Mouse (Mus musculus) embryonic fibroblast, embryonic 13.5 days (primary cell): ENCODE data around the gene Fam104a. TPM values are rescaled to one million over a fixed set of nuclear protein-coding genes. Genes with fewer than 3 reads are reported as not detected.

Experiments used
- H3K27ac ChIP-seq: 2 replicates; pipeline ENCODE4 v1.5.1; 2012; ENCODE audit warnings: low read length, control low read depth, inconsistent platforms; ENCODE audit not compliant: insufficient read depth
- H3K4me1 ChIP-seq: 2 replicates; pipeline ENCODE4 v1.6.1; 2011; ENCODE audit warnings: low read length; ENCODE audit not compliant: control insufficient read depth, insufficient read depth
- H3K4me3 ChIP-seq: 2 replicates; pipeline ENCODE4 v1.5.1; 2011; ENCODE audit warnings: mild to moderate bottlenecking, control low read depth, low read length; ENCODE audit not compliant: insufficient read depth
- CTCF ChIP-seq: IDR thresholded peaks from 2 replicates; pipeline ENCODE4 v1.5.1; 2011; ENCODE audit warnings: mild to moderate bottlenecking, control low read depth, low read length, moderate library complexity, borderline replicate concordance; ENCODE audit not compliant: insufficient read depth
- POLR2A ChIP-seq: IDR thresholded peaks from 2 replicates; pipeline ENCODE4 v1.6.1; 2011; ENCODE audit warnings: low read depth, mild to moderate bottlenecking, control low read depth, low read length, moderate library complexity
- polyA plus RNA-seq: library from polyadenylated mRNA; stranded (reverse); fragments of >200 nt; gene quantifications from 2 replicates; pipeline ENCODE4 v1.2.4, GENCODE M21; 2011; ENCODE audit warnings: low read depth; ENCODE audit not compliant: missing spikeins, insufficient read length

Gene Fam104a
- polyA plus RNA-seq, 1 experiment = 26.0 TPM

GRCm38 (mm10) chr11:113722405-113723090, 38.6 kb upstream of the Fam104a start:
- H3K27ac ChIP-seq = no peak overlapping the region
- H3K4me1 ChIP-seq = no peaks in the 10 kb centered on the region
- H3K4me3 ChIP-seq = no peak overlapping the region
- TF ChIP-seq CTCF (no peak), POLR2A (no peak)

GRCm38 (mm10) chr11:113717767-113718424, 33.9 kb upstream of the Fam104a start:
- H3K4me1 ChIP-seq = no peaks in the 10 kb centered on the region
- H3K27ac ChIP-seq = no peak overlapping the region
- TF ChIP-seq CTCF (no peak), POLR2A (no peak)
- no peak overlapping the region for H3K4me3 ChIP-seq

- no peaks in the 10 kb centered on the region for H3K4me1 ChIP-seq
- no peak overlapping the region for H3K27ac ChIP-seq
- no peak overlapping the region for H3K4me3 ChIP-seq
- no peak for TF ChIP-seq POLR2A
- TF ChIP-seq CTCF = no peak
These were observed 32.2 kb upstream of the Fam104a start for GRCm38 (mm10) chr11:113716132-113716531.

GRCm38 (mm10) chr11:113715078-113715674, 31.2 kb upstream of the Fam104a start:
- H3K4me1 ChIP-seq = no peaks in the 10 kb centered on the region
- no peak for TF ChIP-seq POLR2A
- no peak for TF ChIP-seq CTCF
- H3K4me3 ChIP-seq = no peak overlapping the region
- H3K27ac ChIP-seq = no peak overlapping the region

GRCm38 (mm10) chr11:113711061-113711460, 27.1 kb upstream of the Fam104a start:
- H3K4me1 ChIP-seq = no peaks in the 10 kb centered on the region
- H3K27ac ChIP-seq = no peak overlapping the region
- H3K4me3 ChIP-seq = no peak overlapping the region
- TF ChIP-seq CTCF (no peak), POLR2A (no peak)

GRCm38 (mm10) chr11:113710257-113710777, 26.4 kb upstream of the Fam104a start:
- TF ChIP-seq POLR2A (no peak), CTCF (no peak)
- Histone ChIP-seq H3K27ac (no peak overlapping the region), H3K4me1 (no peaks in the 10 kb centered on the region), H3K4me3 (no peak overlapping the region)

GRCm38 (mm10) chr11:113709731-113710256, 25.8 kb upstream of the Fam104a start, which contains the start of gene Cpsf4l:
TSS of gene Cpsf4l (minus strand) at chr11:113710017.
- Histone ChIP-seq H3K4me3 (no peak within 1 kb of the TSS), H3K4me1 (no peaks in the 10 kb centered on the region), H3K27ac (no peak within 1 kb of the TSS)
- TF ChIP-seq CTCF = no peak
- no peak for TF ChIP-seq POLR2A

GRCm38 (mm10) chr11:113709272-113709671, 25.3 kb upstream of the Fam104a start:
- no peak for TF ChIP-seq POLR2A
- no peak for TF ChIP-seq CTCF
- no peaks in the 10 kb centered on the region for H3K4me1 ChIP-seq
- H3K27ac ChIP-seq = no peak overlapping the region
- H3K4me3 ChIP-seq = no peak overlapping the region

DNA sequence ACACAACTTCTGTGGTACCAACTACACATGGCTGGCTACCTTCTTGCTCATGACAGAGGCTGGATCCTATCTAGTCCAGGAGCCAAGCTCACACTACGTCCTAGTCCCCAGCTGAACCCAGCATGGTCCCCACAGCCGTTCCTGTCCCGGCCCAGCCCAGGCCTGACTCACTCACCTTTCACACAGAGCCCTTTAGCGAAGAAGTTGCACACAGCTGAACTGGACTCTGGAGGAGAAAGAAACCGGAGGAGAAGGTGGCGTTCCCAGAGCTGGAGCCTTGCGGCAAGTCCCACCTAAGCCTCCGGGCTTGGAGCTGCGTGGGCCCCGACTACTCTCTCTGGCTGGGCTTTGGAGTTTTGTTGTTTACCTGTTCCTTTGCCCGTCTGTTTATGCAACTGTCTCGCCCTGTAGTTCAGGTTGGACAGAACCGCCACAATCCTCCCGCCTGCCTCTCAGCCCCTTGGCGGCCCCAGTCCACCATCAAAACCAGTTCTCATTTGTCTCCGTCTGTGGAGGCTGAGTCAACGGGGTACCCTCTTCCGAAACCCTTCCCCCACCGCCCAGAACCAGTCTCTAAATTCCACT, 24.8 kb upstream of the Fam104a start:
- TF ChIP-seq CTCF (no peak), POLR2A (no peak)
- Histone ChIP-seq H3K4me3 (no peak overlapping the region), H3K4me1 (no peaks in the 10 kb centered on the region), H3K27ac (no peak overlapping the region)
